Mouse (Mus musculus): ENCODE measurements at regions not wholly inside any gene's neighbourhood (a gene's known extent, or its start where the extent isn't known, plus 50 kb on each side); places are given as distances from the start of the nearest gene placed in this dataset.

- no peak for DNase-seq (ENCODE audit: low read depth)
- TF ChIP-seq POLR2A (IDR thresholded peaks at IDR 0.05; ENCODE audit: borderline replicate concordance, extremely low read depth, insufficient read depth, insufficient read length, poor library complexity, severe bottlenecking) = no peak
- no peak for TF ChIP-seq CTCF (IDR thresholded peaks at IDR 0.05; ENCODE audit: borderline replicate concordance, extremely low read depth, insufficient read depth, insufficient read length)
Measured at GRCm38 (mm10) chr3:150050916-150051315, 1060.6 kb upstream of the Adgrl2 start.

GRCm38 (mm10) chr3:150049876-150050830 is 1059.8 kb upstream of the Adgrl2 start:
- DNase-seq (ENCODE audit: low read depth) = peak; percentile 31
- TF ChIP-seq CTCF (IDR thresholded peaks at IDR 0.05; ENCODE audit: borderline replicate concordance, extremely low read depth, insufficient read depth, insufficient read length) (no peak), POLR2A (IDR thresholded peaks at IDR 0.05; ENCODE audit: borderline replicate concordance, extremely low read depth, insufficient read depth, insufficient read length, poor library complexity, severe bottlenecking) (no peak)
